Mouse (Mus musculus): Measurements from ENCODE around the gene Fam186a.
"Not testable (repeated sequence)": the region's sequence is repeated elsewhere in the genome, so short reads cannot be mapped to it uniquely, and the experiment has no call there.

Gene Fam186a

GRCm38 (mm10) chr15:99934501-99934900 lies 32.4 kb downstream of the Fam186a start:
- DNase-seq (ENCODE audit: low spot score in 2 of 2), result no peak

- DNase-seq (ENCODE audit: low spot score in 2 of 2), result no peak
Measured at GRCm38 (mm10) chr15:99931231-99931630, 35.6 kb downstream of the Fam186a start.

GRCm38 (mm10) chr15:99919601-99920158 lies 47.2 kb downstream of the Fam186a start:
- DNase-seq (ENCODE audit: low spot score in 2 of 2), result no peak

- no peak for DNase-seq (ENCODE audit: low spot score in 2 of 2)
Measured at GRCm38 (mm10) chr15:99917264-99917663, 49.6 kb downstream of the Fam186a start.

GRCm38 (mm10) chr15:99914613-99915012 lies 52.2 kb downstream of the Fam186a start:
- DNase-seq (ENCODE audit: low spot score in 2 of 2), result no peak

- DNase-seq (ENCODE audit: low spot score in 2 of 2), result no peak
Measured at GRCm38 (mm10) chr15:99911785-99912184, 55.1 kb downstream of the Fam186a start.

GRCm38 (mm10) chr15:99909339-99909996 lies 57.4 kb downstream of the Fam186a start:
- peak in 1 of 2 experiments; percentile 9 for DNase-seq (ENCODE audit: low spot score in 2 of 2)

GRCm38 (mm10) chr15:99907514-99907913 lies 59.3 kb downstream of the Fam186a start:
- DNase-seq (ENCODE audit: low spot score in 2 of 2), result no peak

- DNase-seq (ENCODE audit: low spot score in 2 of 2), result no peak
Measured at GRCm38 (mm10) chr15:99907041-99907440, 59.8 kb downstream of the Fam186a start.

GRCm38 (mm10) chr15:99904841-99905240 lies 62.0 kb downstream of the Fam186a start:
- no peak for DNase-seq (ENCODE audit: low spot score in 2 of 2)

- DNase-seq (ENCODE audit: low spot score in 2 of 2), result peak; percentile 16 to 46
Measured at GRCm38 (mm10) chr15:99904333-99904732, 62.5 kb downstream of the Fam186a start.

- DNase-seq (ENCODE audit: low spot score in 2 of 2), result no peak
Measured at GRCm38 (mm10) chr15:99903227-99903626, 63.6 kb downstream of the Fam186a start.

GRCm38 (mm10) chr15:99902786-99903185 lies 64.1 kb downstream of the Fam186a start:
- DNase-seq (ENCODE audit: low spot score in 2 of 2), result no peak

GRCm38 (mm10) chr15:99896621-99897020 lies 70.2 kb downstream of the Fam186a start:
- no peak for DNase-seq (ENCODE audit: low spot score in 2 of 2)

- DNase-seq (ENCODE audit: low spot score in 2 of 2), result no peak
Measured at GRCm38 (mm10) chr15:99891355-99891754, 75.5 kb downstream of the Fam186a start.

- DNase-seq (ENCODE audit: low spot score in 2 of 2), result no peak
Measured at GRCm38 (mm10) chr15:99890412-99891236, 76.2 kb downstream of the Fam186a start.

GRCm38 (mm10) chr15:99889275-99889874 lies 77.5 kb downstream of the Fam186a start:
- no peak for DNase-seq (ENCODE audit: low spot score in 2 of 2)

GRCm38 (mm10) chr15:99887130-99887529 lies 79.7 kb downstream of the Fam186a start:
- not testable (repeated sequence) for DNase-seq (ENCODE audit: low spot score in 2 of 2)

GRCm38 (mm10) chr15:99884038-99884437 lies 82.8 kb downstream of the Fam186a start:
- DNase-seq (ENCODE audit: low spot score in 2 of 2), result no peak

GRCm38 (mm10) chr15:99878541-99878940 lies 88.3 kb downstream of the Fam186a start:
- no peak for DNase-seq (ENCODE audit: low spot score in 2 of 2)

GRCm38 (mm10) chr15:99875334-99875869 lies 91.5 kb downstream of the Fam186a start, which contains the start of gene Lima1:
Gene Lima1 (minus strand): TSS chr15:99875456.
- peak; percentile 59 to 75 for DNase-seq (ENCODE audit: low spot score in 2 of 2)

Measured in frontal cortex, postnatal 10 days (tissue).